Mouse (Mus musculus) C2C12 (cell line): ENCODE data around the gene Frem2.

Experiments
- CTCF ChIP-seq: IDR thresholded peaks from one replicate; pipeline ENCODE4 v1.5.1; 2011; ENCODE audit not compliant: control insufficient read depth, insufficient read depth, insufficient read length
- FOSL1 ChIP-seq: IDR thresholded peaks from one replicate; pipeline ENCODE4 v1.8.0; 2011; ENCODE audit warnings: mild to moderate bottlenecking, low read length; ENCODE audit not compliant: poor library complexity, insufficient read depth, severe bottlenecking
- MAX ChIP-seq: IDR thresholded peaks from one replicate; pipeline ENCODE4 v1.6.1; 2011; ENCODE audit warnings: mild to moderate bottlenecking, control low read depth
- MYOD1 ChIP-seq: IDR thresholded peaks from one replicate; pipeline ENCODE4 v1.6.1; 2011; ENCODE audit warnings: low read depth; ENCODE audit not compliant: control insufficient read depth, insufficient read length
- MYOG ChIP-seq: IDR thresholded peaks from one replicate; pipeline ENCODE4 v1.6.1; 2011; ENCODE audit not compliant: control insufficient read depth, insufficient read length; ENCODE audit errors: extremely low read depth
- USF1 ChIP-seq: IDR thresholded peaks from one replicate; pipeline ENCODE4 v1.6.1; 2011; ENCODE audit warnings: low read depth, mild to moderate bottlenecking, control low read depth, moderate library complexity

GRCm38 (mm10) chr3:53703126-53703505 lies 46.0 kb upstream of the Frem2 start:
- TF ChIP-seq CTCF (no peak), USF1 (no peak), MAX (no peak), MYOG (no peak), FOSL1 (no peak), MYOD1 (no peak)
